Mouse (Mus musculus): ENCODE results near the gene Daw1. TPM values are rescaled to one million over a fixed set of nuclear protein-coding genes. Genes with fewer than 3 reads are reported as not detected.

Daw1 gene
- polyA plus RNA-seq, 1 experiment = not detected

GRCm38 (mm10) chr1:83227946-83228345, 68.4 kb downstream of the Daw1 start:
- H3ac ChIP-seq (ENCODE audit: control insufficient read depth, insufficient read length) = no peak overlapping the region
- H3K27me3 ChIP-seq (ENCODE audit: control insufficient read depth, insufficient read depth, insufficient read length) = no peaks in the 10 kb centered on the region
- no peaks in the 10 kb centered on the region for H3K36me3 ChIP-seq (ENCODE audit: control insufficient read depth, insufficient read depth)
- no peak overlapping the region for H3K4me2 ChIP-seq (ENCODE audit: low read depth)
- H3K79me2 ChIP-seq (ENCODE audit: control insufficient read depth, insufficient read depth) = no peaks in the 10 kb centered on the region
- no peak overlapping the region for H3K4me3 ChIP-seq
- TF ChIP-seq POLR2AphosphoS2 (IDR thresholded peaks at IDR 0.05; ENCODE audit: insufficient read length, low read depth) (no peak), MAX (IDR thresholded peaks at IDR 0.05; ENCODE audit: low read depth) (no peak), E2F4 (IDR thresholded peaks at IDR 0.05; ENCODE audit: insufficient read depth) (no peak), CEBPB (IDR thresholded peaks at IDR 0.05; ENCODE audit: insufficient read depth, poor library complexity, severe bottlenecking) (no peak), REST (IDR thresholded peaks at IDR 0.05; ENCODE audit: insufficient read depth, insufficient read length) (no peak), TCF12 (IDR thresholded peaks at IDR 0.05; ENCODE audit: insufficient read depth, poor library complexity, severe bottlenecking) (no peak), MYOG (IDR thresholded peaks at IDR 0.05; ENCODE audit: control insufficient read depth in 1 of 3, insufficient read depth in 1 of 3, insufficient read length in 2 of 3, low read depth in 2 of 3) (no peak), SRF (IDR thresholded peaks at IDR 0.05; ENCODE audit: control insufficient read depth, insufficient read length, low read depth) (no peak), USF1 (IDR thresholded peaks at IDR 0.05; ENCODE audit: low read depth) (no peak), TCF3 (IDR thresholded peaks at IDR 0.05; ENCODE audit: insufficient read length, low read depth) (no peak), MYOD1 (IDR thresholded peaks at IDR 0.05; ENCODE audit: control insufficient read depth in 1 of 3, insufficient read length in 2 of 3, low read depth in 2 of 3) (no peak), POLR2A (IDR thresholded peaks at IDR 0.05; ENCODE audit: insufficient read length, low read depth) (no peak)

GRCm38 (mm10) chr1:83248235-83248746, 88.7 kb downstream of the Daw1 start:
- H3K36me3 ChIP-seq (ENCODE audit: control insufficient read depth, insufficient read depth) = no peaks in the 10 kb centered on the region
- H3K4me3 ChIP-seq = no peak overlapping the region
- no peaks in the 10 kb centered on the region for H3K27me3 ChIP-seq (ENCODE audit: control insufficient read depth, insufficient read depth, insufficient read length)

GRCm38 (mm10) chr1:83251746-83252145, 92.2 kb downstream of the Daw1 start:
- Histone ChIP-seq H3K4me2 (ENCODE audit: low read depth) (no peak overlapping the region), H3K27me3 (ENCODE audit: control insufficient read depth, insufficient read depth, insufficient read length) (no peaks in the 10 kb centered on the region), H3K36me3 (ENCODE audit: control insufficient read depth, insufficient read depth) (no peaks in the 10 kb centered on the region), H3K79me2 (ENCODE audit: control insufficient read depth, insufficient read depth) (no peaks in the 10 kb centered on the region), H3K4me3 (no peak overlapping the region), H3ac (ENCODE audit: control insufficient read depth, insufficient read length) (no peak overlapping the region)
- TF ChIP-seq TCF12 (IDR thresholded peaks at IDR 0.05; ENCODE audit: insufficient read depth, poor library complexity, severe bottlenecking) (no peak), TCF3 (IDR thresholded peaks at IDR 0.05; ENCODE audit: insufficient read length, low read depth) (no peak), POLR2A (IDR thresholded peaks at IDR 0.05; ENCODE audit: insufficient read length, low read depth) (no peak)

More at GRCm38 (mm10) chr1:83248235-83248746, 88.7 kb downstream of the Daw1 start:
- TF ChIP-seq CEBPB (IDR thresholded peaks at IDR 0.05; ENCODE audit: insufficient read depth, poor library complexity, severe bottlenecking) = no peak
- TF ChIP-seq POLR2A (IDR thresholded peaks at IDR 0.05; ENCODE audit: insufficient read length, low read depth) = no peak
- no peak for TF ChIP-seq TCF12 (IDR thresholded peaks at IDR 0.05; ENCODE audit: insufficient read depth, poor library complexity, severe bottlenecking)
- TF ChIP-seq MYOD1 (IDR thresholded peaks at IDR 0.05; ENCODE audit: control insufficient read depth in 1 of 3, insufficient read length in 2 of 3, low read depth in 2 of 3) = no peak
- TF ChIP-seq USF1 (IDR thresholded peaks at IDR 0.05; ENCODE audit: low read depth) = no peak
- TF ChIP-seq REST (IDR thresholded peaks at IDR 0.05; ENCODE audit: insufficient read depth, insufficient read length) = no peak
- TF ChIP-seq SRF (IDR thresholded peaks at IDR 0.05; ENCODE audit: control insufficient read depth, insufficient read length, low read depth) = no peak
- no peak for TF ChIP-seq TCF3 (IDR thresholded peaks at IDR 0.05; ENCODE audit: insufficient read length, low read depth)
- TF ChIP-seq POLR2AphosphoS2 (IDR thresholded peaks at IDR 0.05; ENCODE audit: insufficient read length, low read depth) = no peak
- TF ChIP-seq MAX (IDR thresholded peaks at IDR 0.05; ENCODE audit: low read depth) = no peak
- TF ChIP-seq MYOG (IDR thresholded peaks at IDR 0.05; ENCODE audit: control insufficient read depth in 1 of 3, insufficient read depth in 1 of 3, insufficient read length in 2 of 3, low read depth in 2 of 3) = no peak
- TF ChIP-seq E2F4 (IDR thresholded peaks at IDR 0.05; ENCODE audit: insufficient read depth) = no peak
- H3K79me2 ChIP-seq (ENCODE audit: control insufficient read depth, insufficient read depth) = no peaks in the 10 kb centered on the region
- no peak overlapping the region for H3ac ChIP-seq (ENCODE audit: control insufficient read depth, insufficient read length)
- no peak overlapping the region for H3K4me2 ChIP-seq (ENCODE audit: low read depth)

Other genes starting within 250 kb of the Daw1 start
- gene A030005L19Rik, start 246.4 kb upstream of the Daw1 start, polyA plus RNA-seq (2012; fragmentation: generic; extraction: Trizol) = not detected
- not detected for gene A030014E15Rik, start 234.8 kb upstream of the Daw1 start, polyA plus RNA-seq (2012; fragmentation: generic; extraction: Trizol)
- gene Gm6217, start 228.4 kb upstream of the Daw1 start, polyA plus RNA-seq (2012; fragmentation: generic; extraction: Trizol) = not detected
- not detected for gene A030003K21Rik, start 216.4 kb upstream of the Daw1 start, polyA plus RNA-seq (2012; fragmentation: generic; extraction: Trizol)
- gene Gm7544, start 203.7 kb upstream of the Daw1 start, polyA plus RNA-seq (2012; fragmentation: generic; extraction: Trizol) = not detected
- gene Gm47955, start 199.5 kb upstream of the Daw1 start, polyA plus RNA-seq (2012; fragmentation: generic; extraction: Trizol) = not detected
- gene Gm47959, start 159.2 kb upstream of the Daw1 start, polyA plus RNA-seq (2012; fragmentation: generic; extraction: Trizol) = not detected
- 0.07 TPM for gene Slc19a3, start 121.3 kb upstream of the Daw1 start, polyA plus RNA-seq (2012; fragmentation: generic; extraction: Trizol)
- not detected for gene Krtap28-10, start 117.3 kb upstream of the Daw1 start, polyA plus RNA-seq (2012; fragmentation: generic; extraction: Trizol)
- not detected for gene Gm47969, start 114.8 kb upstream of the Daw1 start, polyA plus RNA-seq (2012; fragmentation: generic; extraction: Trizol)
- gene A030005K14Rik, start 100.4 kb upstream of the Daw1 start, polyA plus RNA-seq (2012; fragmentation: generic; extraction: Trizol) = not detected
- gene Krtap28-13, start 98.8 kb upstream of the Daw1 start, polyA plus RNA-seq (2012; fragmentation: generic; extraction: Trizol) = not detected
- not detected for gene Ccl20, start 43.0 kb upstream of the Daw1 start, polyA plus RNA-seq (2012; fragmentation: generic; extraction: Trizol)
- not detected for gene Sphkap, start 248.4 kb downstream of the Daw1 start, polyA plus RNA-seq (2012; fragmentation: generic; extraction: Trizol)

All from myocyte (in vitro differentiated cells).